Mouse (Mus musculus): ENCODE results near the gene Rpl27a.

DNA sequence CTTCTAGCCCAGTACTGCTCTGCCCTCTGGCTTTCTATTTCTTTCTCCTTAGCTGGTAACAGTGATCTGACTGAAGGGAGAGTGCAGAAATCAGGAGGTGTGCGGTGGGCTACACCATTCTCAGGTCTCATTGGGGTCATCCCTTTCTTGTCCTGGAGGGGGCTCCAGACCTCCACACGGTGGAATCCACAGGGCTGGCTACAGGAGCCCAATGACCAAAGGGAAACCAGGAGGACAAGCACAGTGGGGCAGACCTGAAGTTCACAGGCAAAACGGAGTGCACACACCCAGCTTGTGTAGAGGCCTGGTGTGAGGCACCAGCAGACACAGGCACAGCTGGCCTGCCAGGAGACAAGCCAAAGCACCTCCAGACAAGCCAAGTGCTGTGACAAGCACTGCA lies 9.4 kb downstream of the Rpl27a start:
- TF ChIP-seq POLR2A (IDR thresholded peaks at IDR 0.05; ENCODE audit: control insufficient read depth, extremely low read depth, insufficient read depth, low read length, poor library complexity) (no peak), CTCF (IDR thresholded peaks at IDR 0.05; ENCODE audit: borderline replicate concordance, control insufficient read depth, extremely low read depth, insufficient read depth, low read length, poor library complexity) (peak; percentile 10; the same call in 1 of the 2 replicates)
